Mouse (Mus musculus) lung, postnatal 0 days (tissue): Measurements from ENCODE around the gene Parvb.

Source experiments
- CTCF ChIP-seq: IDR thresholded peaks from 2 replicates; pipeline ENCODE4 v1.5.1; 2016; ENCODE audit warnings: antibody characterized with exemption, mild to moderate bottlenecking
- EP300 ChIP-seq: IDR thresholded peaks from 2 replicates; pipeline ENCODE4 v1.6.1; 2016; ENCODE audit warnings: antibody characterized with exemption, mild to moderate bottlenecking, control low read depth

- TF ChIP-seq EP300: no peak
- TF ChIP-seq CTCF: no peak
Observed at GRCm38 (mm10) chr15:84217969-84218782, 13.7 kb upstream of the Parvb start.
